Mouse (Mus musculus): Measurements from ENCODE around the gene Ube2i. TPM values are rescaled to one million over a fixed set of nuclear protein-coding genes. Genes with fewer than 3 reads are reported as not detected.
"Not testable (repeated sequence)": the region's sequence is repeated elsewhere in the genome, so short reads cannot be mapped to it uniquely, and the experiment has no call there.

Gene Ube2i
- total RNA-seq, 2 experiments from 2014 or later, result 64.3 to 118 TPM

DNA sequence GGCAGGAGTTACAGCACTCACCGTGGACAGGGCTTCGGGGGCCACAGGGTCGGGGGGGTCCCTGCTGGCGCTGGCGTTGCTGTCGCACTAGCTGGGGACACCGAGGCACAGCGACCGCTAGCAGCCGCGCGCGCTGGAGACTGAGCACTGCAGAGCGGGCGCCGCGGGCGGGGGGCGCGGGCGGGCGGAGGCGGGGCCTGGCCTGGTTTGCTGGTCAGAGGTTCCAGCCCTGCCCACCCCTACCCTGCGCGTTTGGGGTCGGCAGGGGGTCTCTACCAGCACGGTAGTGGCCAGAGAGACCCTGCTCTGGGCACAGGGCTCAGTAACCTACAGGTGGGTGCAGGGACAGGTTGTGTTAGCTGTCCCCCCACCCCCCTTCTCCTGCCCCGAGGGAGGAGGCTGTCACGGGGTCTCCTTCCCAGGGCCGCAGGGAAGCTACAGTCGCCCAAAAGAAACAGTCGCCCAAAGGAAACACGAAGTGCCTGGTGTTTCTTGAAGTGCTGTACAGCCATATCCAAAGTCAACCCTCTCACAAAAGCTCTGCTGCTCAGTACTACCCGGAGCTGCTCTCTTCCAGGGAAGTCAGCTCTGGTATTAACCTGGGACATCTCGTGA lies 18.2 kb downstream of the Ube2i start, which contains the start of gene Baiap3:
Gene Baiap3, minus strand, starts transcription at position 225 of the 615 bp plus-strand sequence.
- no peak for ATAC-seq (replicated peaks; ENCODE audit: low FRiP score, poor library complexity, severe bottlenecking)

DNA sequence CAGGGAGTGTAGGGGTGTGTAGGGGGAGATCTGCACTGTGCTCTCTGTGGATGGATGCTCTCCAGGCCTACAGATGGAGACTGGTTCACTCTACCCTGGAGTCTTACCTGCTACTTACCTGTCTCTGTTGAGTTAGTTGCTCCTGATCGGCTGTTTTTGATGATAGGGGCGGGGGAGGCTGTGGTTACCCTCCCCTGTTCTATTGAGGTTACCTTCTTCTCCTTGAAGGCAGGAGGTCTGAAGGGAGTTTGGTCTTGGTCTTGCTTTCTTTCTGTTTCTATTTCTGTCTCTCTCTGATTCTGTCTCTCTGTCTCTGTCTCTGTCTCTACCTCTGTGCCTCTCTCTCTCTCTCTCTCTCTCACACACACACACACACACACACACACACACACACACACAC lies 19.3 kb downstream of the Ube2i start:
- no peak for ATAC-seq (replicated peaks; ENCODE audit: low FRiP score, poor library complexity, severe bottlenecking)

DNA sequence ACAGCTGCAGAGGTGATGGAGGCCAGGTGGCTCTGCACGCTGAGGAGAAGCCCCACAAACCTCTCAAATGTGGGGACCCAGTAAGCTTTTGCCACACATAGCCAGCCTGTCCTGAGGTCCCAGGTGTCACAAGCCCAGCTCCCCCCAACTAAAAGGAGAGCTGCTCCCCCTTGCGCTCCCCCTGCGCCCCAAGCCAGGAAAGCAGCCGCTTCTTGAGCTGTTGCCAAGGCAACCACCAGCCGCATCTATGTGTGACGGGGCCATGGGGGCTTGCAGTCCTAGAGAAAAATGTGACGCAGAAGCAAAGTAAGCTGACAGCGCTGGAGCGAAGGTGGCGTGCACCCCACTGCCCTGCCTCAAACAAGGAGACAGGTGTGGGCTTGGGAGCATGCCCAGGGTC lies 20.7 kb downstream of the Ube2i start:
- ATAC-seq (replicated peaks; ENCODE audit: low FRiP score, poor library complexity, severe bottlenecking), result no peak

DNA sequence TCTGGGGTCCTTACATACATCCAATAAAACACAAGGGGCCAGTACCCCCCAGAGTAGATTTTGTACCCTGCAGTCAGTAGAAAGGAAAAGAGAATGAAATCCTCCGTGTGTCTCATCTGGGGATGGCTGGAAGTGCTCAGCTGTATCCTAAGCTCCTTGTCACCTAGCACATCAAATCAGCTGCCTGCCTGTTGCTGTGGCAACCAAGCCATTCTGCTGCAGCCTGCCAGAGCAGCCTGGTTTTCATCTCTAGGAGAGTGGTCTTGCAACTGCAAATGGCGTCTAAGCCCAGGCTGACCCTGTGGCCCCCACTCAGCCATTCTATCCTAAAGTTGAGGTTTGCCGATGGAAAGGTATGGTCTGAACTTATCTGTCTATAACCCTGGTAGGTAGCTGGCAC lies 21.8 kb downstream of the Ube2i start:
- no peak for ATAC-seq (replicated peaks; ENCODE audit: low FRiP score, poor library complexity, severe bottlenecking)

DNA sequence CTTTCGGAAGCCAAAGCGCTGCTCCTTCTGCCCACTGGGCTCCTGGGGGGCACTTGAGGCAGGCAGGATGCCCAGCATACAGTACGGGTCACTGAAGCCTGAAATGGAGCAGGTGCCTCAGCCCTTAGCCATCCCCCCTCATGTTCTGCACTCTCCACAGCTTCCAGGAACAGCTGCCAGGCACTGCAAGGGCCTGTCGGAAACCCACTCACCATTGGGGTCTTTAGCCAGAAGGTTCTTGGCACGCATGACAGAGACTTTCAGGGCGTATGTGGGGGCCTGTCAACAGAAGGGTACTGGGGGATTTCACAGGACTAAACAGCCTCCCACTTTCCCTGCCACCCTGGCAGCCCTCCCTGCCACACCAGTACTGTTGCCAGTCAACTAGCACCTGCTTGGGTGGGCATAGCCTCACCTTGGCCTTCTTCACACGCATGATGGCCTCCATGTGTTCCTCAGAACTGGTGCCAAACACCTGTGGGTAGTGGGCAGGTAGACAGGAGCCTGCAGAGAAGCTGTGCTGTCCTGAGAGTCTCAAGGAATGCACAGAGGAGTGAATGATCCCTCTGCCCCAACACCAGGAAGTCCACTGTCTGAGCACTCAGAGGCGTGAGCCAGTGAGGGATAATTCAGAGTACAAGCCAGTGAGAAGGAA lies 24.1 kb downstream of the Ube2i start:
- ATAC-seq (replicated peaks; ENCODE audit: low FRiP score, poor library complexity, severe bottlenecking), result no peak

DNA sequence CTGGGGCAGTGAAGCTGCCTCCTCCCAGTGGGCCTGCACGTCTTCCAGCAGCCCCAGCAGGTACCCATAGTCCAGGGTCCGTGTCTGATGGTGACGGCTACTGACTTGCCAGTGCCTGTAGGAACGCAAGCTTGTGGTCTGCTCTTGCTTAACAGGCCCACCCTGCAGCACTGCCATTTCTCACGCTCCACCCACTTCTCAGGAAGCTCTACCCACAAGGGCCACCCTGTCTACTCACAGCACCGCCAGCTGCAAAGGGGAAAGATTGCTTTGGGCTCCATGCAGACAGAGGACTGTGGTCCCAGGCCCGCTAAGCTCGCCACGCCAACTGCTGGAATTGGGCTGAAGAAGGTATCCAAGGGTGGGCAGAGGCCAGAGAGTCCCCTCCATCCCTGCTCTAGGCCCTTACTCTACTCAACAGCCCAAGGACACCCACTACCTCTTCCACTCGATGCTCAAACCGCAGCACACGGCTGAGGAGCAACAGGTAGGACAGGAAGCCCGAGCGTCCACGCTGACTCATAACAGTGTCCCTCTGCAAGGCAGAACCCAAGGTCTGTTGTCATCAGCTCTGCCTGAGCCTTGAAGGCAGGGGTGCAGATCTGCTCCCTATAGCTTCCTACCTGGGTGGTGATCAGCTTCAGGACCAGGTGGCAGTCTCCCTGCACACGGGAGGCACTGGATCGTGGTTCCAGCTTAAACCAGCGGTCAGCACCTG lies 26.2 kb downstream of the Ube2i start:
- ATAC-seq (replicated peaks; ENCODE audit: low FRiP score, poor library complexity, severe bottlenecking), result no peak

DNA sequence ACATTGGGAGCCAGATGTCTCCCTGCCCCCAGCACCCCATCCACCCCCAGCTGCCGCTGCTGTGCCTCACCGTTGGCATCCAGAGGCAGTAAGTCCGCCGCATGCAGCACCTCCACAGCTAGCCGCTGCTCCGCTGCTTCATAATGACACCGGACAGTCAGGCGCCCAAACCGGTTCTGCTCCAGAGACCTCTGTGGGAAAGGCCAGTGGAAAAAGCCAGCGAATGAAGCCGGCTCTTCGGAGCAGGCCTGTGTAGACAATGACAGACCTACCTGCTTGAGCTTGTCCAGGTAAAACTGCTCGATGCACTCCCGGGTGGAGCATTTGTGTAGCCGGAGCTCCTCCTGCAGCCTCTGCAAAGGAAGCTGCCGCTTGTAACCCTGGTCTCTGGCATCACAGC lies 30.2 kb downstream of the Ube2i start:
- no peak for ATAC-seq (replicated peaks; ENCODE audit: low FRiP score, poor library complexity, severe bottlenecking)

DNA sequence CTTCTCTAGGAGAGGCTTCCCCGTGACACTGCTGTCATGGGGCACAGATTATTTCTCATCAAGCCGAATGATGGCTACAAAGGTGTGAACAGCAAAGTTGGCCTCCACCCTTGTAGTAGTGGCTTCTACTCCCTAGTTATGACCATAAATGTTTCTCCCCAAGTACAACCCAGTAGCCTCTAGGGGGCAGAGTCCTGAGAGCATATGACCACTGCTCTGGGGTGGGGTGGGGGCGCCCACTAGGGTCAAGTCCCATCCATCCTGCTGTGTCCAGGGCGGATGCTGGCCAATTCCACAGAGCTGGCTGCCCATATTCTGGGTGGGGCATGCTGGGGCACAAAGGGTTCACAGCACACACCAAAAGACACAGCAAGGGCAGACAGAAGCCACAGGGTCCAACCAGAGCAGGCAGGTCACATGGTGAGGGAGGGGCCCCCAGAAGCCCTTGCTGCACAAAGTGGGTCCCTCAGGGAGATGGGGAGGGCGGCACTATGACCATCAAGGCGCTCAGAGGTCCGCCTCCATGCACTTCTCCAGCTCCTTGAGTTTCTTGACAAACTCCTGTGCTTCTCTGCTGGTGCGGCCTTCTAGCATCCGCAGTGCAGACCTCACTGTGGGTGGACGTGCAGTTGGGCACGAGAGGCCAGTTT lies 31.2 kb downstream of the Ube2i start:
- no peak for ATAC-seq (replicated peaks; ENCODE audit: low FRiP score, poor library complexity, severe bottlenecking)

DNA sequence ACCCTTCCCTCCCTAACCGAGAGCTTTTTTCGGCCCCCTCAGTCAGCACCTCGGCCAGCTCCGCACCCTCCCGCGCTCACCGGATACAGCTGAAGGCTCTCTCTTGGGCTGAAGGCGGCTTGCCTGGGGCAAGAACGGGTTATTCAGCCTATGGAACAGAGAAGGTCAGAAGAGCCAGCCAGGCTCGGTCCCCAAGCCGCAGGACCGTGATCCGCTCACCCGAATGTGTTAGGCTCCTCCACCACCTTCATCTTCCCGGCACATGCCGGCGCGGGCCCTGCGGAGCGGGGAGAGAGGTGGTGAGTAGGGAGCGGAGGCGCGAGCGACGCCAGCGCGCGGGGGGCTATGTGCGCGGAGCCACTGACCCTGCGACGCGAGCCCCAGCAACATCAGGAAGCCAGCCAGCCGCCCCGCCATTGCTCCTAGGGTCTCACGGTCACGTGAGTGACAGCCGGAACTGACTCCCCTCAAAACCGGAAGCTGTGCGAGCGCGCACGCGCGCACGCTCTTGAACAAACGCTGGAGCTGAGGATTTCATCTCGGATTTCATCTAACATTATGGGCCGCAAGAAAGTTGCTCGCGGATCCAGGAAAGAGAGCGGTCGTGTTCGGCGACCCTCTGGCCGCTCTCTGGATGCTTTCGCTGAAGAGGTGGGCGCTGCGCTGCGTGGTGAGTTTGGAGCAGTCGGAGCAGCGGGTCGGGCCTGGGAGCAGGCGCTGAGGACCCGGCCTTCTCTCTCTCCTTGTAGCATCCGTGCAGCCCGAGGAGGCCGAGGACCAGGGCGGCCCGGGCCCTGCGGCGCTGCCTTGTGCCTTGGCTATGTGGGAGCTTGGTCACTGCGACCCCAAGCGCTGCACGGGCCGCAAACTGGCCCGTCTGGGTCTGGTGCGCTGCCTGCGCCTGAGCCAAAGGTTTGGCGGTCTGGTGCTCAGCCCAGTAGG lies 34.5 kb downstream of the Ube2i start, which contains the start of the genes Gnptg and Tsr3:
Gene Gnptg, minus strand, starts transcription at position 430 of the 942 bp plus-strand sequence.
Gene Tsr3, plus strand, starts transcription at position 476 of the 942 bp plus-strand sequence.
- ATAC-seq (replicated peaks; ENCODE audit: low FRiP score, poor library complexity, severe bottlenecking), result peak; percentile 65

DNA sequence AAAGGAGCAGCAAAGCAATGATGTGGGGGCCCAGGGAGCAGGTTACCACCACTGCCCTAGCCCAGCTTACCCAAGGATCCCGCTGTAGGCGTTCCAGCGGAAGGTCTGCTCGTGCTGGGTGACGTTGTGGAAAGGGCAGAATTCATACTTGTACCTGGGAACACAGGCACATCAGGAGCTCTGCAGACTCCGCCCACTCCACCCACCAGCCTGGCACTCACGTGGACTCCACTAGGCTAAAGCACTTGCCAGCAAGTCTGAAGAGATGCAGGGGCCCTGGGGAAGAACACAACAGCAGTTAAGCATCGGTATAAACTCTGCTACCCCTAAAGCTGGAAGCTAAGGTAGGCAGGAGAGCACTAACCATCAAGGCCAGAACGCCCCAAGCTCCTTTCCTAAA lies 38.8 kb downstream of the Ube2i start:
- ATAC-seq (replicated peaks; ENCODE audit: low FRiP score, poor library complexity, severe bottlenecking), result no peak

DNA sequence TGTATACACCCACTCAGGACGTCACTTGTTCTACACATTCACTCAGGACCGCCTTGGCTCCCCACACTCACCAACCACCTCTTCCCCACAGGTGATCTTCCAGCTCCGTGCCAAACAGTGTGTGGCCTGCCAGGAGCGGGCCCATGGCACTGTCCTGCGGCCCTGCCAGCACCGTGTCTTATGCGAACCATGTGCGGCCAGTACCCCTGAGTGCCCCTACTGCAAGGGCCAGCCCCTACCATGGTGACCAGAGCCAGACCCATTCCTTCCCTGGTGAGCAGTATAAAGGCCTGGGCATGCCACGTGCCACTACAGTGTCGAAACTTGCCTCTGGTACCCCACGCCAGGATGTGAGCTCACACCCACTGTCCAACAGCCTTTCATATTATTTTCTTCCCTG lies 42.8 kb downstream of the Ube2i start:
- not testable (repeated sequence) for ATAC-seq (replicated peaks; ENCODE audit: low FRiP score, poor library complexity, severe bottlenecking)

DNA sequence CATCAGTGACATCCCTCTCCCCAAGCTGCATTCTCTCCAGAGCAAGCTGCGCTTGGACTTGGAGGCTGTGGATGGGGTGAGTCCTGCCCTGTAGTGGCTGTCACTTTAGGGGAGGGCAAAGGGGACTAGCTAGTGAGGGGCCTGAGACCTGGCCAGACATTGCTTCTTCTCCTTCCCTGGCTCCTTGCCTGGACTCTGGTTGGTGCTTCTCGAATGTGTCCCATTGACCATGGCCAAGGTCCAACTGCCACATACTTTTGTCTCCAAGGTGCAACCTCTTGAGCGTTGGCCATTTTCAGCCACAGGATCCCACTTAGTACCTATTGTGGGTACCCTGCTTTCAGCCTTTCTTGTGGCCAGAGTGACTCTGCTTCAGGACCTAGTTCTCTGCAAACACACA lies 43.7 kb downstream of the Ube2i start:
- no peak for ATAC-seq (replicated peaks; ENCODE audit: low FRiP score, poor library complexity, severe bottlenecking)

DNA sequence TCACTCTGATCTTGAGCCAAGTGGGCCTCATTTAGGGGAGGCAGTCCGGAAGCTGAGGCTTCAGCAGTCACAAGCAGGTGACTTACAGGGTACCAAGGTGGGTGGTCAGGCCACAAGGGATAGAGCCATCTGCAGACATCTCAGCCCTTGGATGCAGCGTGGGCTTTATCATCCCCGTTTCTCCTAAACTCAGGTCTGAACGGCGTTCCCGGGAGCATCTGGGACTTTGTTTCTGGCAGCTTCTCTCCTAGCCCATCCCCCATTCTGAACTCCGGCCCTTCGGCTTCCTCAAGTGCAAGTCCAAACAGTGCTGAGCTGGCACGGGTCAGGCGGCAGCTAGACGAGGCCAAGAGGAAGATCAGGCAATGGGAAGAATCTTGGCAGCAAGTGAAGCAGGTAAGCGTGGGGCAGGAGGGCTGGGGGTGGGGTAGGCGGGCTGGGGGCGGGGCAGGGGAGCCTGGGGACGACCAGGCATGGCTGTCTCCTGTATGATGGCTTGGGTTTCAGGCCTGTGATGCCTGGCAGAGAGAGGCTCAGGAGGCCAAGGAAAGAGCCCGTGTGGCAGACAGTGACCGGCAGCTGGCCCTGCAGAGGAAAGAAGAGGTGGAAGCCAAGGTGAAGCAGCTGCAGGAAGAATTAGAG lies 44.3 kb downstream of the Ube2i start:
- ATAC-seq (replicated peaks; ENCODE audit: low FRiP score, poor library complexity, severe bottlenecking), result not testable (repeated sequence)

DNA sequence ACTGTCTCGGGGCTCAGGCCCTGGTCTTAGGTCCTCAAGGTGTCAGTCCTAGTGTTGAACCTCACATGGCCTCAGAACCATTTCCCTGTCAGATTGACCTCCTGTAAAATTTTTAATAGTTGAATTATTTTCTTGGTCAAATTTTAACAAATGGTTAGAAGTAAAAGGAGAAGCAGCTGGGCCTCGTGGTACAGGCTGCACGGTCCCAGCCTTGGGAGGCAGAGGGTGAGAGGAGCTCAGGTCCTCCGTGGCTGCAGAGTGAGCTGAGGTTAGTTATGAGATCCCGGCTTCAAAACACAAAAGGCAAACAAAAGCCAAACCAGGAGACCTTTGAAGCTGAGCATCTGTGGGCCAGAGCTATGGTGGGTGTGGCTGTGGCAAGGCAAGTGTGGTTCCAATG lies 46.4 kb downstream of the Ube2i start:
- ATAC-seq (replicated peaks; ENCODE audit: low FRiP score, poor library complexity, severe bottlenecking), result no peak

DNA sequence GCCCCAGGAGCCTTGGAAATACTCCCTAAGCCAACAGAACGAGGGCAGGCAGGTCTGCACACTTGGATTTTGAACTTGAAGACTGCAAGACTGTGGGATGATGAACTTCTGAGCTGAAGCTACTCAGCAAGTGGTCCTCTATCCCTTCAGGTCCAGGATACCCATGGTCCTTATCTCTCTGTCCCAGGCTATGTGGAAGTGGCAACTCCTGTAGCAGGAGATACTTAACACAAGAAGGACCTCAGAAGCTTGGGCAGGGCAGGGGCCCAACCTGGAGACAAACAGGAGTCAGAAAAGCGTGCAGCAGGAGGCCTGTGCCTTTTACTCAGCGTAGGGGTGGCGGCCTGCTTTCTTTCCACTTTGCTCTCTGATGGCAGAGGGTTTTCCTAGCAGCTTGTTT lies 48.8 kb downstream of the Ube2i start:
- peak; percentile 51 for ATAC-seq (replicated peaks; ENCODE audit: low FRiP score, poor library complexity, severe bottlenecking)

DNA sequence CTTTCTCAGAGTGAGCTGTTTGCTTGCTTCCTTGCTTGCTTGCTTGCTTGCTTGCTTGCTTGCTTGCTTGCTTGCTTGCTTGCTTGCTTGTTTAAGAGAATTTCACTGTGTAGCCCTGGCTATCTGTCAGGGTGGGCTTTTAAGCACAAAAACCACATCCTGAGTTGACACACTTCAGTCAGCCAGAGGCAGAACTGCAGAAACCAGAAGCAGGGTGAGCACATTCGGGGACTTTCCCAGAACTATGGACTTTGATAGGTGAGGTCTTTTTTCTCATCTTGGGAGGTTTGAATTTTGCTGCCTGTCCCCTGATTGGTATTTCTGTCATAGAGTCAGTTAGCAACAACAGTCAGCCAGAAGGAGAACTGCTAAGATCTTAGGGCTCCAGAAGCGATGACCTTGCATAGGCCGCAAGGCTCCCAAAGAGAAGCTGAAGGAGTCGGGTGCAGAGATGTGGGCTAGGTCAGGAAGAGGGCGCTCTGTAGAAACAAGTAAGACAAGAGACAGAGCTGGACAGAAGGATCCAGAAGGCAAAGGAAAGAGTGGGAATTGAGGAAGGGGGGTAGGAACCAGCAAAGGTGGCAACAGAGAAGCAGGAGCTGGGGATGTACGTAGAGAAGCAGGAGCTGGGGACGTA lies 49.7 kb downstream of the Ube2i start:
- ATAC-seq (replicated peaks; ENCODE audit: low FRiP score, poor library complexity, severe bottlenecking), result no peak

DNA sequence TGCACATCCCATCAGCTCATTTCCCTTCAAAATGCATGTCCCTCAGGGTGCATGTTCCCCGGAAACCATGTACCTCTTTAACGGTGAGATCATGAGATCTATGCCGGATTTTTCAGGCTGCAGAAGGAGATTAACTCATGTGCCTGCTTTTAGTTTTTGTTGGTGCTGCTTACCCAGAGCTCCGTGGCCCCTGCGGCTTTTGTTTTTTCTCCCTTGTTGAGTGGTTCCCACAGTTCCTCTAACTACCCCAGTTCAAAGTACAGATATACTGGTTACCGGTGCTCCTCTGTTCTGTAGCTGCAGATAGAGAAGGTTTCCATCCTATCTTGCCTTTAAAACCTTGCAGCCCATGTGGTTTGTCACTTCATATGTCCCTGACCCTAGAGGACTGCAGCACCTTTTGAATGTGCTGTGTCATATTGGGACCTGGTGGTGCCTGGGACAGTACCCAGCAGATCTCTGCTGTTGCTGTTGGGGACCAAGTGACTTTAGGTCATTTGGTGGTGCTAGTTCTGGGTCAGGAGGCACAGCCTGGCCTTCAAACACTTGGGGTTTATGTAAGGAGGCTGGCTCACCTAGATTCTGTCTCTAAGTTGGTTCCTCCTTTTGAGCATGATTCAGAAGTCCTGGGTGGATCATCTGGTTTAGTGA lies 51.3 kb downstream of the Ube2i start:
- peak; percentile 62 for ATAC-seq (replicated peaks; ENCODE audit: low FRiP score, poor library complexity, severe bottlenecking)

DNA sequence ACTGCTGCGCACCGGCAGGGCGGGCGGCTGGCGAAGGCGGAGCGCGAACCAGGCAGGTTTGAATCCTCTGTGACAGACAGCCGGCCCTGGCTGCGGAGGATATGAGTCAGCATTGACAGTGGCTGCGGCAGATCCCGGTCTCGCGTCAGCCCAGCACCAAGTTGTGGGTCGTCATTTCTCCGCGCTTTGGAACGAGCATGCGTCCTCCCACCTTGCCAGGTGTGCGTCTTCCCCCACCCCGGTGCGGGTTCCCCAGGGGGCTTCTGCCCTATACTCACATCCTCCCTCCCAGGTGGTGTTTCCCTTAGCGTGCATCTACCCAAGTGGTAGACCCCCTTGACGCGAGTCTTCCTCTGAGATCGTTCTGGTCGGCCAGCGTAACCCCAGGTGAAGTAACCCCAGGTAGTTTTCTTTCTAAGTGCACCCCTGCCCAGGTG lies 51.9 kb downstream of the Ube2i start:
- ATAC-seq (replicated peaks; ENCODE audit: low FRiP score, poor library complexity, severe bottlenecking), result peak; percentile 61

Measured in erythroblast, adult 5-6 weeks (primary cell).